Mouse (Mus musculus) embryonic facial prominence, embryonic 10.5 days (tissue): Measurements from ENCODE around the gene Gm20696. TPM values are rescaled to one million over a fixed set of nuclear protein-coding genes. Genes with fewer than 3 reads are reported as not detected.

Source experiments
- DNase-seq: peaks from one replicate; pipeline ENCODE4 v3.0.0-alpha.2; 2017; ENCODE audit warnings: low spot score
- H3K27ac ChIP-seq: fragments of 300-500 bp; sonication (generic); replicated peaks from 2 replicates; pipeline ENCODE4 v1.5.1; 2016; ENCODE audit warnings: mild to moderate bottlenecking
- H3K27me3 ChIP-seq: fragments of 300-500 bp; sonication (generic); replicated peaks from 2 replicates; pipeline ENCODE4 v1.6.1; 2016; ENCODE audit warnings: low read depth, mild to moderate bottlenecking; ENCODE audit not compliant: poor library complexity, severe bottlenecking
- H3K36me3 ChIP-seq: fragments of 300-500 bp; sonication (generic); replicated peaks from 2 replicates; pipeline ENCODE4 v1.6.1; 2016; ENCODE audit warnings: mild to moderate bottlenecking, moderate library complexity
- H3K4me1 ChIP-seq: fragments of 300-500 bp; sonication (generic); 2 replicates; pipeline ENCODE4 v1.6.1; 2016
- H3K4me3 ChIP-seq: fragments of 300-500 bp; sonication (generic); 2 replicates; pipeline ENCODE4 v1.5.1; 2016; ENCODE audit warnings: mild to moderate bottlenecking, moderate library complexity
- H3K9me3 ChIP-seq: fragments of 300-500 bp; sonication (generic); 2 replicates; pipeline ENCODE4 v1.6.1; 2016; ENCODE audit warnings: mild to moderate bottlenecking
- WGBS: fragments of 180-500 bp; shearing (Covaris S2); methylation state at CpG from one replicate; pipeline ENCODE4 v1.1.7; 2016; 5-methylcytosine and 5-hydroxymethylcytosine counted together
- polyA plus RNA-seq: library from polyadenylated mRNA; unstranded; fragments of >200 nt; fragmentation: Nextera tagmentation; extraction: Ambion mirVana; gene quantifications from 2 replicates; pipeline ENCODE4 v1.2.1, GENCODE M21; 2016

The Gm20696 gene
- polyA plus RNA-seq, 1 experiment from 2014 or later: 4.5 TPM

GRCm38 (mm10) chr6:99496114-99496513, 170.5 kb downstream of the Gm20696 start:
- H3K4me1 ChIP-seq: peaks cover 35% of the 10 kb centered on the region
- no peaks in the 10 kb centered on the region for H3K27me3 ChIP-seq
- no peak overlapping the region for H3K27ac ChIP-seq
- H3K36me3 ChIP-seq: no peaks in the 10 kb centered on the region; the same call in 1 of the 2 replicates
- no peak for DNase-seq
- no peak overlapping the region for H3K4me3 ChIP-seq
- no peaks in the 10 kb centered on the region for H3K9me3 ChIP-seq
- WGBS: 76% methylated on average over 5 of the region's 5 CpGs

- no peak for DNase-seq
- Histone ChIP-seq H3K4me3 (no peak overlapping the region), H3K9me3 (no peaks in the 10 kb centered on the region), H3K27ac (no peak overlapping the region), H3K27me3 (no peaks in the 10 kb centered on the region), H3K36me3 (no peaks in the 10 kb centered on the region), H3K4me1 (peaks cover 48% of the 10 kb centered on the region)
- WGBS: 46% methylated on average over 3 of the region's 3 CpGs
Measured at GRCm38 (mm10) chr6:99492937-99493336, 173.7 kb downstream of the Gm20696 start.

- no peaks in the 10 kb centered on the region for H3K36me3 ChIP-seq
- no peak for DNase-seq
- H3K4me1 ChIP-seq: peaks cover 45% of the 10 kb centered on the region
- no peak overlapping the region for H3K27ac ChIP-seq
- no peaks in the 10 kb centered on the region for H3K9me3 ChIP-seq
- WGBS: 84% methylated on average over 6 of the region's 6 CpGs
- no peak overlapping the region for H3K4me3 ChIP-seq
- no peaks in the 10 kb centered on the region for H3K27me3 ChIP-seq
Measured at GRCm38 (mm10) chr6:99491979-99492544, 174.5 kb downstream of the Gm20696 start.

- WGBS: 80% methylated on average over 3 of the region's 3 CpGs
- Histone ChIP-seq H3K27me3 (no peaks in the 10 kb centered on the region), H3K9me3 (no peaks in the 10 kb centered on the region), H3K36me3 (0 out of 2 replicates have a peak, but pooled peaks cover 6% of the 10 kb centered on the region), H3K27ac (no peak overlapping the region), H3K4me1 (peaks cover 38% of the 10 kb centered on the region), H3K4me3 (no peak overlapping the region)
- DNase-seq: no peak
Measured at GRCm38 (mm10) chr6:99491146-99491545, 175.5 kb downstream of the Gm20696 start.

- Histone ChIP-seq H3K36me3 (0 out of 2 replicates have a peak, but pooled peaks cover 8% of the 10 kb centered on the region), H3K27me3 (no peaks in the 10 kb centered on the region), H3K27ac (no peak overlapping the region), H3K9me3 (no peaks in the 10 kb centered on the region), H3K4me3 (no peak overlapping the region), H3K4me1 (peaks cover 47% of the 10 kb centered on the region)
- no peak for DNase-seq
- 64% methylated on average over 8 of the region's 8 CpGs for WGBS
Measured at GRCm38 (mm10) chr6:99489900-99490648, 176.5 kb downstream of the Gm20696 start.

GRCm38 (mm10) chr6:99489423-99489822, 177.2 kb downstream of the Gm20696 start:
- Histone ChIP-seq H3K36me3 (0 out of 2 replicates have a peak, but pooled peaks cover 8% of the 10 kb centered on the region), H3K9me3 (no peaks in the 10 kb centered on the region), H3K27ac (no peak overlapping the region), H3K27me3 (no peaks in the 10 kb centered on the region), H3K4me3 (no peak overlapping the region), H3K4me1 (peaks cover 54% of the 10 kb centered on the region)
- no peak for DNase-seq
- 79% methylated on average over 10 of the region's 10 CpGs for WGBS

GRCm38 (mm10) chr6:99485884-99486640, 180.5 kb downstream of the Gm20696 start:
- H3K4me1 ChIP-seq: peaks cover 71% of the 10 kb centered on the region
- peak; percentile 46 for DNase-seq
- no peaks in the 10 kb centered on the region for H3K27me3 ChIP-seq
- 78% methylated on average over 12 of the region's 12 CpGs for WGBS
- no peak overlapping the region for H3K4me3 ChIP-seq
- peak overlapping the region; percentile 44; the same call in 1 of the 2 replicates for H3K27ac ChIP-seq
- H3K9me3 ChIP-seq: no peaks in the 10 kb centered on the region
- H3K36me3 ChIP-seq: peaks cover 13% of the 10 kb centered on the region; the same call in 1 of the 2 replicates

- H3K4me1 ChIP-seq: peaks cover 65% of the 10 kb centered on the region
- H3K36me3 ChIP-seq: peaks cover 13% of the 10 kb centered on the region; the same call in 1 of the 2 replicates
- WGBS: 49% methylated on average over 20 of the region's 20 CpGs
- peak overlapping the region; percentile 84 for H3K27ac ChIP-seq
- peak overlapping the region; percentile 22; the same call in 1 of the 2 replicates for H3K4me3 ChIP-seq
- H3K9me3 ChIP-seq: no peaks in the 10 kb centered on the region
- peak; percentile 73 for DNase-seq
- H3K27me3 ChIP-seq: no peaks in the 10 kb centered on the region
Measured at GRCm38 (mm10) chr6:99485217-99485883, 181.2 kb downstream of the Gm20696 start.

- H3K9me3 ChIP-seq: no peaks in the 10 kb centered on the region
- peak overlapping the region; percentile 22; the same call in 1 of the 2 replicates for H3K4me3 ChIP-seq
- no peak for DNase-seq
Measured at GRCm38 (mm10) chr6:99484884-99485216, 181.7 kb downstream of the Gm20696 start.

GRCm38 (mm10) chr6:99484197-99484725, 182.3 kb downstream of the Gm20696 start:
- peak overlapping the region; percentile 66 for H3K27ac ChIP-seq
- H3K27me3 ChIP-seq: no peaks in the 10 kb centered on the region
- no peaks in the 10 kb centered on the region for H3K9me3 ChIP-seq
- peaks cover 57% of the 10 kb centered on the region for H3K4me1 ChIP-seq
- 87% methylated on average over 7 of the region's 7 CpGs for WGBS
- DNase-seq: no peak
- H3K36me3 ChIP-seq: peaks cover 13% of the 10 kb centered on the region; the same call in 1 of the 2 replicates
- H3K4me3 ChIP-seq: no peak overlapping the region

More at GRCm38 (mm10) chr6:99484884-99485216, 181.7 kb downstream of the Gm20696 start:
- Histone ChIP-seq H3K27ac (peak overlapping the region; percentile 84), H3K27me3 (no peaks in the 10 kb centered on the region), H3K4me1 (peaks cover 60% of the 10 kb centered on the region), H3K36me3 (peaks cover 13% of the 10 kb centered on the region; the same call in 1 of the 2 replicates)
- 45% methylated on average over 8 of the region's 8 CpGs for WGBS

GRCm38 (mm10) chr6:99483556-99483955, 183.0 kb downstream of the Gm20696 start:
- H3K36me3 ChIP-seq: peaks cover 13% of the 10 kb centered on the region; the same call in 1 of the 2 replicates
- H3K4me1 ChIP-seq: peaks cover 57% of the 10 kb centered on the region
- H3K4me3 ChIP-seq: peak overlapping the region; percentile 9; the same call in 1 of the 2 replicates
- H3K27me3 ChIP-seq: no peaks in the 10 kb centered on the region
- peak overlapping the region; percentile 66 for H3K27ac ChIP-seq
- WGBS: 44% methylated on average over 10 of the region's 10 CpGs
- H3K9me3 ChIP-seq: no peaks in the 10 kb centered on the region
- no peak for DNase-seq

- H3K27me3 ChIP-seq: no peaks in the 10 kb centered on the region
- no peak overlapping the region for H3K27ac ChIP-seq
- peaks cover 57% of the 10 kb centered on the region for H3K4me1 ChIP-seq
- 50% methylated on average over 7 of the region's 7 CpGs for WGBS
- H3K36me3 ChIP-seq: peaks cover 10% of the 10 kb centered on the region; the same call in 1 of the 2 replicates
- no peak overlapping the region for H3K4me3 ChIP-seq
- no peaks in the 10 kb centered on the region for H3K9me3 ChIP-seq
- DNase-seq: no peak
Measured at GRCm38 (mm10) chr6:99481568-99481967, 185.0 kb downstream of the Gm20696 start.
